Mouse (Mus musculus) limb, embryonic 14.5 days (tissue): ENCODE data around the gene Ccdc148. TPM values are rescaled to one million over a fixed set of nuclear protein-coding genes. Genes with fewer than 3 reads are reported as not detected.

Experiments used
- ATAC-seq: fragments of 200-750 bp; cut with Nextera tagmentation; 2 replicates; pipeline ENCODE4 v1.8.0; 2017; ENCODE audit warnings: low read depth, moderate number of reproducible peaks, moderate TSS enrichment; ENCODE audit not compliant: low FRiP score
- DNase-seq: peaks from one replicate; pipeline ENCODE4 v3.0.0-alpha.2; 2015; ENCODE audit warnings: low spot score
- H3K27ac ChIP-seq: fragments of 300-500 bp; sonication (generic); replicated peaks from 2 replicates; pipeline ENCODE4 v1.5.1; 2014; ENCODE audit warnings: low read depth, mild to moderate bottlenecking, low read length, moderate library complexity, mixed read lengths
- H3K27me3 ChIP-seq: fragments of 300-500 bp; sonication (generic); 2 replicates; pipeline ENCODE4 v1.6.1; 2014; ENCODE audit warnings: low read length, mixed read lengths; ENCODE audit not compliant: control insufficient read depth, insufficient read depth
- H3K36me3 ChIP-seq: fragments of 300-500 bp; sonication (generic); 2 replicates; pipeline ENCODE4 v1.6.1; 2014; ENCODE audit warnings: mild to moderate bottlenecking, low read length, moderate library complexity, mixed read lengths; ENCODE audit not compliant: control insufficient read depth, insufficient read depth
- H3K4me1 ChIP-seq: fragments of 300-500 bp; sonication (generic); 2 replicates; pipeline ENCODE4 v1.6.1; 2014; ENCODE audit warnings: antibody characterized with exemption, low read length, mixed read lengths; ENCODE audit not compliant: control insufficient read depth, insufficient read depth
- H3K4me2 ChIP-seq: fragments of 300-500 bp; sonication (generic); replicated peaks from 2 replicates; pipeline ENCODE4 v1.6.1; 2014; ENCODE audit warnings: low read depth, mild to moderate bottlenecking, low read length, moderate library complexity; ENCODE audit not compliant: severe bottlenecking
- H3K4me3 ChIP-seq: fragments of 300-500 bp; sonication (generic); replicated peaks from 2 replicates; pipeline ENCODE4 v1.5.1; 2014; ENCODE audit warnings: low read length
- H3K9ac ChIP-seq: fragments of 300-500 bp; sonication (generic); 2 replicates; pipeline ENCODE4 v1.6.1; 2014; ENCODE audit warnings: mild to moderate bottlenecking, low read depth, low read length, moderate library complexity; ENCODE audit not compliant: severe bottlenecking
- H3K9me3 ChIP-seq: fragments of 300-500 bp; sonication (generic); 2 replicates; pipeline ENCODE4 v1.6.1; 2016; ENCODE audit warnings: low read length; ENCODE audit not compliant: control insufficient read depth
- POLR2A ChIP-seq: fragments of 200-500 bp; IDR thresholded peaks from 2 replicates; pipeline ENCODE4 v1.8.0; 2012; ENCODE audit warnings: inconsistent platforms, mild to moderate bottlenecking, moderate library complexity, borderline replicate concordance; ENCODE audit not compliant: insufficient read depth, insufficient read length; ENCODE audit errors: extremely low read depth
- WGBS: fragments of 180-500 bp; shearing (Covaris S2); extraction: QIAGEN DNeasy Blood & Tissue Kit; methylation state at CpG from one replicate; pipeline ENCODE4 v1.1.7; 2014; 5-methylcytosine and 5-hydroxymethylcytosine counted together
- polyA plus RNA-seq, 2 experiments: library from polyadenylated mRNA; depleted of rRNA in 1 of 2; stranded (reverse) in 1 of 2; unstranded in 1 of 2; fragments of >200 nt; fragmentation: Nextera tagmentation in 1 of 2; extraction: Ambion mirVana in 1 of 2; gene quantifications; 2 replicates each; pipeline versions ENCODE4 v1.2.1 to v1.2.3; 2012 to 2014

Gene Ccdc148
- polyA plus RNA-seq, 2 experiments: 0.48 to 0.49 TPM

DNA sequence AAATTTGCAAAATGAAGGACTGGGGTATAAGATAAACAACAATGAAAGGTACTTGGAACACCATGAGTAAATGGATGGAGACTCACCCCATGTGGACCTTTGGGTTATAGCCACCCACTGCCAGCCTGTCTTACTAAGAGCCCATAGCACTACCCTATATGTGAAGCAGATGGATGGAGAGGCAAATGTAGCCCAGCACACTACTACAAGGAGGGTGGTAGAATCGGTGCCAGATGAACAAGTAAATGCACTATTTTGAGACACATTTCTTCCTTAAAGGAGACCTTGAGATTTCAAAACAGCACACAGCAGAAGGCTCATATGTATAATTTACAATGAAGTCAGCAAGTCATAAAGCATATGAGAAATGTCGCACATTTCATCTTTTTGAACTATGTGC, 234.9 kb downstream of the Ccdc148 start:
- WGBS: 70% methylated on average over 2 of the region's 2 CpGs
- no peak overlapping the region for H3K4me3 ChIP-seq

DNA sequence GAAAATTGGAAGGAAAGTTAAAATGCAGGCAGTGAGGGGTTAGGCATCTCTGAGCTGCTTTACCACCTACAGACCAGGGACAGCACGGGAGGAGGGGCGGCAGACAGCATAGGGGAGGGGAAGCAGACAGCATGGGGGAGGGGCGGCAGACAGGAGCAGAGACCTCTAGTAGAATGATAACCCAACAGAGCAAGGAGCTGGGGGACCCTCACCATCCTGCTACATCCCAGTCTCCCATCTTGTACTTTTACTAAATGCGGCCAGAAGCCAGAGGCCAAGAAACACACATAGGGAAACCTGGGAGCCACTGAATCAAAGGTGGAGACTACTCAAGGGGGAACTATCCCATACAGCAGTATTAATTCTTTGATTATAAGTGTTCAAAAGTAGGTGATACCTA, 242.1 kb downstream of the Ccdc148 start:
- H3K4me2 ChIP-seq: no peak overlapping the region
- H3K4me1 ChIP-seq: no peaks in the 10 kb centered on the region
- DNase-seq: no peak
- no peak overlapping the region for H3K4me3 ChIP-seq
- no peak for TF ChIP-seq POLR2A
- H3K36me3 ChIP-seq: no peaks in the 10 kb centered on the region
- H3K27me3 ChIP-seq: no peaks in the 10 kb centered on the region
- no peak overlapping the region for H3K27ac ChIP-seq
- H3K9ac ChIP-seq: no peak overlapping the region
- no peaks in the 10 kb centered on the region for H3K9me3 ChIP-seq
- WGBS: 40% methylated on average over 4 of the region's 4 CpGs
- no peak for ATAC-seq

More for the DNA sequence above, 234.9 kb downstream of the Ccdc148 start:
- Histone ChIP-seq H3K9me3 (0 out of 2 replicates have a peak, but pooled peaks cover 3% of the 10 kb centered on the region), H3K36me3 (no peaks in the 10 kb centered on the region), H3K9ac (no peak overlapping the region), H3K4me2 (no peak overlapping the region), H3K27ac (no peak overlapping the region), H3K27me3 (no peaks in the 10 kb centered on the region), H3K4me1 (no peaks in the 10 kb centered on the region)
- DNase-seq: no peak
- ATAC-seq: no peak
- TF ChIP-seq POLR2A: no peak

DNA sequence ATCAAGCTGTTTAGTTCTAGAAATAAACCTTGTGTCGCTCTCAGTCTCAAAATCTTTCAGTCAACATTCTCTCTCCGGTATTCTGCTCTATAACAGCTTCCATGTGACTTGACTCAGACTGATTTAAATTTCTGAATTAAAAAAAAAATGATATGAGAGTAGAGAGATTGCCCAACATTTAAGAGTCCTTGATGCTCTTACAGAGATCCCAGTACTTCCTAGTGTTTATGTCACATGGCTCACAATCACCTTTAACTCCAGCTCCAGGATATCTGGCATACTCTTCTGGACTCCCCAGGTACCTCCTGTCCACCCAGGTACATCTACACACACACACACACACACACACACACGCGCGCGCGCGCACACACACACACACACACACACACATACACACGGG, 248.1 kb downstream of the Ccdc148 start:
- Histone ChIP-seq H3K4me3 (no peak overlapping the region), H3K27me3 (no peaks in the 10 kb centered on the region), H3K36me3 (no peaks in the 10 kb centered on the region), H3K4me1 (no peaks in the 10 kb centered on the region), H3K9me3 (no peaks in the 10 kb centered on the region), H3K27ac (no peak overlapping the region), H3K4me2 (no peak overlapping the region), H3K9ac (no peak overlapping the region)
- TF ChIP-seq POLR2A: no peak
- DNase-seq (no peak), ATAC-seq (no peak)
- 94% methylated on average over 8 of the region's 9 CpGs for WGBS

DNA sequence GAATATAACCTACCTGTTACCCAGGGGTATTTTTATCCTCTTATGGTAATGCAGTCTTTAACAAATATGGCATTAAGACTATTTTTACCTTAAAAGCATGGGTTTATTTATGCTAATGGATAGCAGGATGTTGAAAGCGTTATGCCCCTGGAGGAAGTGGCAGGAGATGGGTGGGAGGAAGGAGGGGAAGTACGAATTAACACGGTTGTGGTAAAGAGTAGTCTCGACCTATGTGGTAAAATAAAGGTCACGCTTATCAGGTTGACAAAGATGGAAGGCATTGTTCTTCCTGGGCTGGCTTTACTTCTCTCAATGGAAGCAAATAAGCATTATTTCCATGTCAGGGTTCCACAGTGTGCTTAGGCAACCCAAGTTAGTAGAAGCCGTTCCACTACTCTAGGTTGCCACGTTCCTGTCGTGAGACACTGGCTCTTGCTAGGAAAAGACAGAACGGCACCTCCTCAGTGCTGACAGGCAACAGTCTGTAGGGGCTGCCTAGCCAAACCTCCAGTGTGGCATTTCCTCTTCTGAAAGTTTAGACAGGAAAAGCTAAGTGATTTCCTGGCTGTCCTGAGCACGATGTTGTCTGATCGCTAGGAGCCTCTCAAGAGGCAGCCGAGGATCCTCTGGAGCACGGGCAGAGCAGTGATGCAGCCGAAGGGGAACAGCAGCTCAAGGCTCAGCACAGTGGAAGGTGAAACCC, 253.5 kb downstream of the Ccdc148 start:
- H3K27ac ChIP-seq: no peak overlapping the region
- WGBS: 66% methylated on average over 14 of the region's 14 CpGs
- no peaks in the 10 kb centered on the region for H3K27me3 ChIP-seq
- no peaks in the 10 kb centered on the region for H3K9me3 ChIP-seq
- ATAC-seq (no peak), DNase-seq (no peak)
- H3K4me2 ChIP-seq: no peak overlapping the region
- no peaks in the 10 kb centered on the region for H3K36me3 ChIP-seq
- H3K4me1 ChIP-seq: 0 out of 2 replicates have a peak, but pooled peaks cover 3% of the 10 kb centered on the region
- TF ChIP-seq POLR2A: no peak
- no peak overlapping the region for H3K4me3 ChIP-seq
- no peak overlapping the region for H3K9ac ChIP-seq

DNA sequence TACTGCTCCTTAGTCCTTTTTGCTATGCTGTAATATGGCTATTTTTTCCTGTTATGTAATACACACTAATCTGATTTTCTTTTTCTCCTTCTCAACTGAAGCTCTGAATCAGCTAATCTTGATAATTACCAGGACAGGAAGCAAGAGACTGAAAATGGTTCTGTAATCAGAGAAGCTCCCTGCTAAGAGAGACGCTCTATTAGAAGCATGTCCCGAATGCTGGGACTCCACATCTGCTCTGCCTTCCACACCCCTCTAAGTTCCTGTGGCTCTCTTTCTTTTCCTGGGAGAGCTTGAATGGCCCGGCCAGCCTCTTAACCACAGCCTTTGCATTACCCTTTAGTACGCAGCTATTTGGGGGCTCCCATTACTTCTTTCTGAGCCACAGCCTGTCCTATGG, 255.4 kb downstream of the Ccdc148 start:
- H3K9ac ChIP-seq: no peak overlapping the region
- WGBS: 58% methylated on average over 4 of the region's 4 CpGs
- no peaks in the 10 kb centered on the region for H3K27me3 ChIP-seq
- H3K4me2 ChIP-seq: no peak overlapping the region
- H3K4me1 ChIP-seq: 0 out of 2 replicates have a peak, but pooled peaks cover 3% of the 10 kb centered on the region
- no peaks in the 10 kb centered on the region for H3K36me3 ChIP-seq
- ATAC-seq (no peak), DNase-seq (no peak)
- H3K9me3 ChIP-seq: no peaks in the 10 kb centered on the region
- no peak overlapping the region for H3K4me3 ChIP-seq
- TF ChIP-seq POLR2A: no peak
- H3K27ac ChIP-seq: no peak overlapping the region
